Mouse (Mus musculus): Measurements from ENCODE around the gene Gm19426.

Gm19426 gene

GRCm38 (mm10) chr2:84743561-84743960 is at the start of gene Gm19426:
Gm19426 (minus strand) TSS chr2:84743655.
- peak; percentile 69 to 76 for DNase-seq

- no peak for DNase-seq
Observed at GRCm38 (mm10) chr2:84793154-84793553, 49.7 kb upstream of the Gm19426 start.

GRCm38 (mm10) chr2:84792516-84792915 is 49.1 kb upstream of the Gm19426 start:
- no peak for DNase-seq

GRCm38 (mm10) chr2:84790418-84790817 is 47.0 kb upstream of the Gm19426 start:
- DNase-seq, result no peak

GRCm38 (mm10) chr2:84788316-84788715 is 44.9 kb upstream of the Gm19426 start:
- DNase-seq, result no peak

GRCm38 (mm10) chr2:84783840-84784566 is 40.5 kb upstream of the Gm19426 start:
- DNase-seq, result no peak

GRCm38 (mm10) chr2:84783315-84783714 is 39.9 kb upstream of the Gm19426 start:
- DNase-seq, result no peak

- no peak for DNase-seq
Observed at GRCm38 (mm10) chr2:84779210-84779609, 35.8 kb upstream of the Gm19426 start.

GRCm38 (mm10) chr2:84777706-84778105 is 34.3 kb upstream of the Gm19426 start:
- no peak for DNase-seq

- DNase-seq, result no peak
Observed at GRCm38 (mm10) chr2:84775665-84776064, 32.2 kb upstream of the Gm19426 start.

- DNase-seq, result peak in 1 of 2 experiments; percentile 6
Observed at GRCm38 (mm10) chr2:84775241-84775640, 31.8 kb upstream of the Gm19426 start, which contains the start of gene Serping1. Serping1 (minus strand) TSS chr2:84775444.

- peak; percentile 68 to 78 for DNase-seq
Observed at GRCm38 (mm10) chr2:84774751-84775150, 31.3 kb upstream of the Gm19426 start.

- DNase-seq, result no peak
Observed at GRCm38 (mm10) chr2:84773195-84773594, 29.7 kb upstream of the Gm19426 start.

GRCm38 (mm10) chr2:84772454-84772853 is 29.0 kb upstream of the Gm19426 start:
- DNase-seq, result no peak

- no peak for DNase-seq
Observed at GRCm38 (mm10) chr2:84770501-84770900, 27.0 kb upstream of the Gm19426 start.

- DNase-seq, result no peak
Observed at GRCm38 (mm10) chr2:84762818-84763217, 19.4 kb upstream of the Gm19426 start.

- no peak for DNase-seq
Observed at GRCm38 (mm10) chr2:84762295-84762694, 18.8 kb upstream of the Gm19426 start.

GRCm38 (mm10) chr2:84761840-84762239 is 18.4 kb upstream of the Gm19426 start:
- no peak for DNase-seq

GRCm38 (mm10) chr2:84761309-84761708 is 17.9 kb upstream of the Gm19426 start:
- no peak for DNase-seq

GRCm38 (mm10) chr2:84760777-84761176 is 17.3 kb upstream of the Gm19426 start:
- DNase-seq, result no peak

- peak; percentile 28 to 69 for DNase-seq
Observed at GRCm38 (mm10) chr2:84758542-84759127, 15.2 kb upstream of the Gm19426 start.

GRCm38 (mm10) chr2:84757026-84757682 is 13.7 kb upstream of the Gm19426 start:
- no peak for DNase-seq

GRCm38 (mm10) chr2:84756245-84756644 is 12.8 kb upstream of the Gm19426 start:
- no peak for DNase-seq

GRCm38 (mm10) chr2:84750115-84750514 is 6.7 kb upstream of the Gm19426 start:
- DNase-seq, result no peak

Measured in cerebellum, postnatal 25 days (tissue).